Mouse (Mus musculus) ZHBTc4 (cell line): ENCODE data around the gene Rab20.
A peak's percentile ranks its signal among the peaks of the same experiment; 100 is the strongest.

Source experiments
- DNase-seq: peaks from one replicate; pipeline ENCODE4 v3.0.0-alpha.2; 2011; ENCODE audit warnings: low read depth, low spot score

Rab20 gene

DNA sequence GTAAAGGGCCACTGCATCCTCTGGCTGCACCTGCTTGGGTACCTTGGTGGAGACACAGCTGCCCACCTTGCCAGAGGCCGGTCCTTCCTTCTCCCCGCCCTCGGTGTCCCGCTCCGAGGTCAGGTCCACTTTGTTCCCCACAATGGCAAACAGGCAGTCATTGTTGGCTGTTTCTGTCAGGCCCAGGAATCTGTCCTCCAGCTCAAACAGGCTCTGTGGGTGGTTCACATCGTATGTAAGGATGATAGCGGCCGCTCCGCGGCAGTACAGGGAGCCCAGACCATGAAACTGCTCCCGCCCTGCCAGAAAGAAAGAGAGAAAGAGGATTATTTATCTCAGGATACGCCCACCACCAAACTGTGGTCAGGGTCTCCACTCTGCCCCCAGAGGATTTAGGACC, 24.3 kb downstream of the Rab20 start:
- no peak for DNase-seq

DNA sequence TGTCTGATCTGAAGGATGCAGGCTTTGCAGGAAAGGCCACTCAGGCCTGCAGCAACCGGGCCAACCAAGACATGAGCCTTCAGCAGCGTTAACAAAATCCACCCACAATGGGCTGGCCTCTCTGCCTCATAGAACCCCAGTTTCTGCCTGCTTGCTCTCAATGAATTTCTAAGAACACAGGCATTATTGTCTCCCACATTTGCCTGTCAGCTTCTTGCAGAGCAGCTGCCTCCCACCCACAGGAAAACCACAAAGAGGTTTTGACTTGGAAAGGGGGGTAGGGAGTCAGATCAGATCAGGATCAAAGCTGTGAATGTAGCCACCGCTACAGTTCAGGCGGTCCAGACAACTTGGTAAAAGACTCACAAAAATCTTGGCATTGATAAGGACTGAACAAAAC, 25.5 kb downstream of the Rab20 start:
- DNase-seq: no peak

DNA sequence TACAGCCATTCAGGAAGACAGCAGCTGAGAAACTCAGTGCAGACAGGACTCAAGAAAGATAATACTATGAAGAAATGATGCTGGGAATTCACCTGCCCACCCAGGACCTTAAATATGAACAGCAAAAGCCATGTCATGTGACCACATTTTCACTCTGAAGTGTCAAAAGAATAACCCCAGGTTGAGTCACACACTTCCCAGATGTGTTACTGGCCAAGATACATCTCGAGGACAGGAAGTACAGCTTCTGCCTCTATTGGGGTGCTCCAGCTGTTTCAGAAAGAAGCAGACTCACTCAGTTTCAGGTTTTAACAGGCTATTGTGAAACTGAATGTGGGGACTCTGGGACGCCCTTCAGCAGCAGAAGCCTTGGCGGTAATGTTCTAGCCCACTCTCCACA, 26.0 kb downstream of the Rab20 start:
- DNase-seq: no peak

GRCm38 (mm10) chr8:11452152-11452551, 26.4 kb downstream of the Rab20 start:
- DNase-seq: no peak

DNA sequence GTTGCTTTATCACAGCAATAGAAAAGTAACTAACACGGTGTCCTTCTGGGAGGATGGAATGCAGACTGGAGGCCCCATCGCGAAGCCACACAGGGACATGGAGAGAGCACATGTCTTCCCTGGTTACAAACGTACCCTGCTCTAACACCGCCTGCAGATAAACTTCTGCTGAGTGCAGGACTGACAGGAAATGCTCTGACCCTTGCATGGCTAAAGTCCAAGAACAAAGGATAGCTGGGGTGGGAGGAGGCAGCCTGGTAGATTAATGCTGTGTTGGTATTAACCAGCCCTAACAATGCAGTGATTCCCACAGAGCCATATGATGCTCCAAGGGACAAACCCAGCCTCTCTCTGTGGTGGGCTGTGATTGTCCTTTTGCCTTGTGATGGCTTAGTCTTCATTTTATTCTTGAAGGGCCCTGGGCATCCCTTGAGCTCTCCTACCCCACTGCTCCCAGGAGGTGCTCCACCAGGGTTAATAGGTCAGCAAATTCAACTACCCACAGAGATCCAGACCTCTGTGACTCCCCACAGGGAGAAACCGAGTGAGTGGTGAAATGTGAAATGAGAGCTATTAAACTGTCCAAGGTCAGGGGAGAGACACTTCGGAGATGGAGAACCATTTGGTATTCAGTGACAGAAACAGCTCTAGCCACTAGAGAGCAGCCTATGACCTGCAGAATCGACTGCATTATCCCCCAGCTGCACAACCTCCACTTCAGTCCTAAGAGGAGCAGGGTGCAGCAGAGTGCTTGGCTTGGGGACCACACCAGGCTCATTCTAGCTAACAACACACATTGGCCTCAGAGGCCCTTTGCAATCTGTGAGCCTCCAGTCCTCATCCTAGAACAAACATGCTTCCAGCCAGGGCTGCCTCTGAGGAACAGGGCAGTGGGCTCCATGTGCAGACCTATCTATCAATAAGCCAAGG, 28.1 kb downstream of the Rab20 start:
- peak; percentile 24 for DNase-seq

DNA sequence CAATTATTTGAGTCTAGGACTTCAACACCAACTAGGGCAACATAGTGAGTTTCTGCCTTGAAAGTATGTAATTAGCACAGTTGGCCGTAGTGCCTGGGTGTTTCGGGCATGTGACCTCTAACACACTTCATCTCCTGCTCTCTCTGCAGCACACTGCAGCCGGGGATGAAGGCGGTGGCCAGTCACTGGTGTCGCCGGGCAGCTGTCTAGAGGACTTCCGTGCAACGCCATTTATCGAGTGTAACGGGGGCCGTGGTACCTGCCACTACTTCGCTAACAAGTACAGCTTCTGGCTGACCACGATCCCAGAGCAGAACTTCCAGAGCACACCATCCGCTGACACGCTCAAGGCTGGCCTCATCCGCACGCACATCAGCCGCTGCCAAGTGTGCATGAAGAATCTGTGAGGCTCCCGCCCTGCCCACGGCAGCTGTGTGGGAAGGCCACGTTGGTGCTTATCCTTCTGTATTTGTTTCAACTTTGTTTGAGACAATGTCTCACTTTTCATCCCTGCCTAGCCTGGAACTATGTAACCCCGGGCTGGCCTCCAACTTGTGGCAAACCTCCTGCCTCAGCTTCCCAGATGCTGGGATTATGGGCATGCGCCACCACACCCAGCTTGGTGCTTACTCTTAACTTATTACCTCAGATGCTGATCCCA, 30.5 kb downstream of the Rab20 start:
- no peak for DNase-seq

DNA sequence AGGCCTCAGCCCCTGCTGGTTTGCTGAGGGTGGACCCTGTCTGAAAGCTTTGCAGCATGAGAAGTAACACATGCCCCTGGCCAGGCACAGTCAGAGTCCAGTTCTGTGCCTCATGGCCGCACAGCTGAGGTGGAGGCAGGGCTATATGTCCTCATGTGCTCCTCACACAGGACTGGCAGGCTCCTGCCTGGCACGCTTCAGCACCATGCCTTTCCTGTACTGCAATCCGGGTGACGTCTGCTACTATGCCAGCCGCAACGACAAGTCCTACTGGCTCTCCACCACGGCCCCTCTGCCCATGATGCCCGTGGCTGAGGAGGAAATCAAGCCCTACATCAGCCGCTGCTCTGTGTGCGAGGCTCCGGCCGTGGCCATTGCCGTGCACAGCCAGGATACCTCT, 32.7 kb downstream of the Rab20 start:
- DNase-seq: no peak

DNA sequence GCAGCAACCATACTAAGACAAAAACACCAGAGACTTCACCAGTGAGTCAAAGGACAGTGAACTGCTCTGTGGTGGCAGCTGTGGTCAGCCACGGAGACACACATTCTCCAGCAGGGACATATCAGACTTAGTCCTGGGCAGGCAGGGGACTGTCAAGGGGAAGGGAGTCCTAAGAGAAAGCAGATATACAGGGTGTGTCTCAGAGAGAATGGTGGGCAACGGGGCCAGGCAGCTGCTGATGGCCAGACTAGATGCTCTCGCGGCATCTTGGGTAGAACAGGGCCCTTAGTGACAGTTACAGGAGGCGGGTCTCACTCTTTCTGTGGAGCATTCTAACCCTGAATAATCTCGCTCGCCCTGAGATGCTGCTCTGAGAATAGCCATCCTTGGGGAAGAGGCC, 34.3 kb downstream of the Rab20 start:
- DNase-seq: no peak

DNA sequence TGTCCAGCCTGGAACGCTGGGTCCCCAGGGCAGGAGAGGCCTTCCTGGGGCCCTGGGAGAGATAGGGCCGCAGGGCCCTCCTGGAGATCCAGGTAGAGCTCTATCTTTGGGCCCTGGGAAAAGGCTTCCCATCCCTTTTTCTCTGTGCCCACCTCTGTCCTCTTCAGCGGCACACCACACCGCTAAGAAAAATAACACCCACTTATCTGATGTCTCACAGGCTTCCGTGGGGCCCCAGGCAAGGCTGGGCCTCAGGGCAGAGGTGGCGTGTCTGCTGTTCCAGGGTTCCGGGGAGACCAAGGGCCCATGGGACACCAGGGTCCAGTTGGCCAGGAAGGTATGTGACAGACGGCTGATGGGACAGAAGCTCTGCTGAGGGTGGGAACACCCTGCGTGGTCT, 34.9 kb downstream of the Rab20 start:
- no peak for DNase-seq

- no peak for DNase-seq
Observed at GRCm38 (mm10) chr8:11441291-11441690, 37.2 kb downstream of the Rab20 start.

- DNase-seq: peak; percentile 66
Observed at GRCm38 (mm10) chr8:11437862-11438261, 40.6 kb downstream of the Rab20 start.

DNA sequence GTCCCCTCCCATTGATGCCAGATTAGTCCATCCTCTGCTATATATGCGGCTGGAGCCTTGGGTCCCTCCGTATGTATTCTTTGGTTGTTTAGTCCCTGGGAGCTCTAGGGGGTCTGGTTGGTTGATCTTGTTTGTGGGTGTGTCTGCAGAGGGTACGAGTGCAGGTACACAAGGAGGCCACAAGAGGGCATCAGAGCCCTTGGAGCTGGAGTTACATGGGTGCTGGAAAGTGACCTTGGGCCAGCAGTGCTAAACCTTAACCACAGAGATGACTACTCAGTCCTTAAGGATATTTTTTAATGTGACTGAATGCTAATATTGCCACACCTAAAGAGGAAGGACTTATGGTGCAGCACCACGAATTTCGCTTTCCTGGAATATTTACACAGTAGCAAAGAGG, 47.8 kb downstream of the Rab20 start:
- peak; percentile 81 for DNase-seq

GRCm38 (mm10) chr8:11423091-11423490, 55.4 kb downstream of the Rab20 start:
- DNase-seq: no peak

- DNase-seq: no peak
Observed at GRCm38 (mm10) chr8:11421968-11422367, 56.5 kb downstream of the Rab20 start.

DNA sequence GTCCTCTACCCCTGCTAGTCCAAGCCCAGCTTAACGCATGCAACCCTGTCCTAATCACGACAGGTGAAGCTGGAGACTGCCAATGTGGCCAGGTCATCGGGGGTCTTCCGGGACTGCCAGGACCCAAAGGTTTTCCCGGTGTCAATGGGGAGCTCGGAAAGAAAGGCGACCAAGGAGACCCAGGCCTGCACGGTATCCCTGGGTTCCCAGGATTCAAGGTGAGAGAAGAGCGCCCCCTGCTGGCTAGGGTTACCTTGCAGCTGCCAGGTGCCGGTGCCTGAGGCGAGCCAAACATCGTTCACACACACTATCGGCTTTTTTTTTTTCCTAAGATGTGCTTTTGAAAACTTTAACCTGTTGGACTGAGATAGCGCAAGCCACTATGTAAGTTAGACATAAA, 57.4 kb downstream of the Rab20 start:
- peak; percentile 78 for DNase-seq

GRCm38 (mm10) chr8:11419645-11420044, 58.9 kb downstream of the Rab20 start:
- peak; percentile 69 for DNase-seq

DNA sequence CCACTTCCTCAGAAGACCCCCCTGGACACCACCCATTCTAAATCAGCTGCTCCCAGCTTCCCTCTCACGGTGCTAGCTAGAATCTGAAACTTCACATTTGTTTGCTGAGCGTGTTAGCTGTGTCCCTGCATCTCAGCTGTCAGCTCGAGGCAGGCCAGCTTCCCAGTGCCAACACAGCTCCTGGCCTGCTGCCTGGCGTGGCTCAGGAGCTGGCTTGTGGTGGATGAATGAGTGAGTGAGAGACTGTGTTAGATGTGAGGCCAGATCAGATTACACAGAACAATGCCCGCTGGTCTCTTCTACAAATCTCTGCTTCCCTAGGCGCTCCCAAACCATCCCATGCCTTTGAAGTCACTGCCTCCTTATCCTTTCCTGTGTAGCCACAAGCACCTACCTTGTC, 59.3 kb downstream of the Rab20 start:
- DNase-seq: no peak

GRCm38 (mm10) chr8:11417762-11418161, 60.7 kb downstream of the Rab20 start:
- no peak for DNase-seq

DNA sequence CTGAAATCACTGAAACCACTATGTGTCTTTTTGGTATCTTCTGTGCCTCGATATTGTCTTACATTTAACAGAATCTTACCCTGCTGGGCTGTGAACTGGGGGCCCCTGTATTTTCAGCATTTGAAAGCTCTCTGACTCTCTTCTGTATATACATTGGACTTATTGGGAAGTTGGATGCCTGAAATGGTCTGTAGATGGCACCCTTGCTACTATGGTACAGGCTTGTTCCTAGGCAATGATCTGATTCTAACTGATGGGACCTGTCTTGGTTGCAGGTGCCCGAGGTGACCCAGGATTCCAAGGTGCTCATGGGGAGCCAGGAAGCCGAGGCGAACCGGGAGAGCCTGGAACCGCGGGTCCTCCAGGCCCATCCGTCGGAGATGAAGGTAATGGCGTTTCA, 63.4 kb downstream of the Rab20 start:
- DNase-seq: no peak

DNA sequence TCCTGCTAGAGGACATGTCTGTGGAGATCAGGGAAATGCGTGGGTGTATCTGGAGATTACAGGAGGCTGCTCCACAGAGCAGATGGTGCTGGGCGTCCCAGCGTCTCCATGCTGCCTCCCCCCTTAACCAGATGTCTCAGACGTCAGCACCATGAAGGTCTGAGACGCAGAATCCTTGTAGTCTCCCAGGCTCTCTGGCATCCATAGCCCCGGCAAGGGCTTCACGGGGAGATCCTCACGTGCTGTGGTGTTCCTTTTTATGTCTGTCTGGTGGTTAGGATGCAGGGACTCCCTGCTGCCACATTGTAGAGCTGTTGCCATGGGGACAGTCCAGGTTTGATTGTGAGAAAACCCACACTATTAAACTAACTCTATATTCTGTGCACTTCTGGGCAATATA, 64.2 kb downstream of the Rab20 start:
- no peak for DNase-seq

GRCm38 (mm10) chr8:11412450-11412849, 66.1 kb downstream of the Rab20 start:
- no peak for DNase-seq

- DNase-seq: no peak
Observed at GRCm38 (mm10) chr8:11411504-11412124, 66.9 kb downstream of the Rab20 start.
